Mouse (Mus musculus) spleen, adult 2 months (tissue): Measurements from ENCODE around the gene Gatc. TPM values are rescaled to one million over a fixed set of nuclear protein-coding genes. Genes with fewer than 3 reads are reported as not detected.

Source experiments
- DNase-seq, 2 experiments: peaks; one replicate each; pipeline versions ENCODE4 v3.0.0 to v3.0.0-alpha.2; 2012 to 2021; ENCODE audit warnings: low spot score in 2 of 2, low read depth in 1 of 2
- H3K27ac ChIP-seq: fragments of 200-500 bp; 2 replicates; pipeline ENCODE4 v1.5.1; 2012; ENCODE audit warnings: low read length, inconsistent platforms; ENCODE audit not compliant: insufficient read depth
- H3K27me3 ChIP-seq: fragments of 200-500 bp; 2 replicates; pipeline ENCODE4 v1.6.1; 2012; ENCODE audit warnings: mild to moderate bottlenecking, moderate library complexity, low read length, inconsistent platforms; ENCODE audit not compliant: control insufficient read depth, insufficient read depth
- H3K36me3 ChIP-seq: fragments of 200-500 bp; 2 replicates; pipeline ENCODE4 v1.6.1; 2012; ENCODE audit warnings: mild to moderate bottlenecking, low read length, inconsistent platforms; ENCODE audit not compliant: control insufficient read depth, insufficient read depth
- H3K4me1 ChIP-seq: fragments of 200-500 bp; 2 replicates; pipeline ENCODE4 v1.6.1; 2011; ENCODE audit warnings: inconsistent platforms; ENCODE audit not compliant: control insufficient read depth, insufficient read depth, insufficient read length
- H3K4me3 ChIP-seq: fragments of 200-500 bp; 2 replicates; pipeline ENCODE4 v1.5.1; 2011; ENCODE audit warnings: mild to moderate bottlenecking, inconsistent platforms; ENCODE audit not compliant: insufficient read depth, insufficient read length; ENCODE audit errors: extremely low read depth
- CTCF ChIP-seq: fragments of 200-500 bp; IDR thresholded peaks from 2 replicates; pipeline ENCODE4 v1.5.1; 2011; ENCODE audit warnings: mild to moderate bottlenecking, inconsistent platforms; ENCODE audit not compliant: insufficient read depth, insufficient read length, insufficient replicate concordance; ENCODE audit errors: extremely low read depth
- POLR2A ChIP-seq: fragments of 200-500 bp; IDR thresholded peaks from 2 replicates; pipeline ENCODE4 v1.6.1; 2011; ENCODE audit warnings: low read depth, low read length, inconsistent platforms
- WGBS: fragments of 180-500 bp; shearing (Covaris S2); methylation state at CpG from one replicate; pipeline ENCODE4 v1.1.7; 2018; 5-methylcytosine and 5-hydroxymethylcytosine counted together
- polyA plus RNA-seq: library from polyadenylated mRNA; depleted of rRNA; stranded (reverse); fragments of >200 nt; gene quantifications from 2 replicates; pipeline ENCODE4 v1.2.3, GENCODE M21; 2012

The Gatc gene
- polyA plus RNA-seq, 1 experiment, result 5.8 TPM

DNA sequence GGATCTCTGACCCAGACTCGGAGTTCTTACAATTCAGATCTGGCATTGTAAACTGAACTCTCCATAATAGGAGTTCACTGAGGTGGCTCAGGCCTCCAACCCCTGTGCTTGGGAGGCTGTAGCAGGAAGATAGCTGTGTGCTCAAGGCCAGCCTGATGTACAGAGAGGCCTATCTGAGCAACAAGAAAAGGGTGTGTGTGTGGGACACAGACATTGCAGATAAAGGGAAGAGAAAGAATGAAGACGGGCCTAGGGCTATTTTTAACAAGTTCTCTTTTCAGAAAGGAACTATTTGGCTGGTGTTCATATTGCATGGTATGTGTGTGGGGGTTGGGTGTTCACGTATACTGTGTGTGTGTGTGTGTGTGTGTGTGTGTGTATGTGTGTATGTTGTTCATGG, 7.4 kb downstream of the Gatc start:
- H3K4me1 ChIP-seq, result peaks cover 18% of the 10 kb centered on the region
- DNase-seq, result no peak
- TF ChIP-seq CTCF, result no peak
- no peak for TF ChIP-seq POLR2A
- no peaks in the 10 kb centered on the region for H3K27me3 ChIP-seq
- no peak overlapping the region for H3K4me3 ChIP-seq
- 39% methylated on average over 3 of the region's 3 CpGs for WGBS
- H3K27ac ChIP-seq, result peak overlapping the region; percentile 70
- peaks cover 28% of the 10 kb centered on the region for H3K36me3 ChIP-seq

DNA sequence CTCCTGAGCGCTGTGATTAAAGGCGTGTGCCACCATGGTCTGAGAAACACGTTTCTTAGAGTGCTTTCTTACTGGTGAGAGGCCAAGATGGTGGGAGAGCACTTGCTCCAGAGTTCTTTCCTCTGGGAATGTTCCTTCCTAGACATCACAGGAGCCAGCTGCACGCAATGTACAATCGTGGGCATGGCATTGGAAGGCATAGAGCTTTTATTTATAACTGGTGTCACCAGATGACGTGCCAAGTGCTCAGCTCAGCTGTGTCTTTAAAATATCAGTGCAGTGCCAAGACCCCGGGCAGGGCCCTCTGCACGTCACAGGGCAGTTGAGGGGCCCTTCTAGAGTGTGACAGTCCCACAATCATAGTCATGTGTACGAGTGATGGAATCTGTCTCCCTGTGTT, 10.0 kb downstream of the Gatc start:
- H3K36me3 ChIP-seq, result peaks cover 28% of the 10 kb centered on the region
- H3K4me3 ChIP-seq, result no peak overlapping the region
- no peak overlapping the region for H3K27ac ChIP-seq
- DNase-seq, result no peak
- no peaks in the 10 kb centered on the region for H3K27me3 ChIP-seq
- peaks cover 22% of the 10 kb centered on the region for H3K4me1 ChIP-seq
- TF ChIP-seq POLR2A (no peak), CTCF (no peak)
- 93% methylated on average over 9 of the region's 9 CpGs for WGBS

DNA sequence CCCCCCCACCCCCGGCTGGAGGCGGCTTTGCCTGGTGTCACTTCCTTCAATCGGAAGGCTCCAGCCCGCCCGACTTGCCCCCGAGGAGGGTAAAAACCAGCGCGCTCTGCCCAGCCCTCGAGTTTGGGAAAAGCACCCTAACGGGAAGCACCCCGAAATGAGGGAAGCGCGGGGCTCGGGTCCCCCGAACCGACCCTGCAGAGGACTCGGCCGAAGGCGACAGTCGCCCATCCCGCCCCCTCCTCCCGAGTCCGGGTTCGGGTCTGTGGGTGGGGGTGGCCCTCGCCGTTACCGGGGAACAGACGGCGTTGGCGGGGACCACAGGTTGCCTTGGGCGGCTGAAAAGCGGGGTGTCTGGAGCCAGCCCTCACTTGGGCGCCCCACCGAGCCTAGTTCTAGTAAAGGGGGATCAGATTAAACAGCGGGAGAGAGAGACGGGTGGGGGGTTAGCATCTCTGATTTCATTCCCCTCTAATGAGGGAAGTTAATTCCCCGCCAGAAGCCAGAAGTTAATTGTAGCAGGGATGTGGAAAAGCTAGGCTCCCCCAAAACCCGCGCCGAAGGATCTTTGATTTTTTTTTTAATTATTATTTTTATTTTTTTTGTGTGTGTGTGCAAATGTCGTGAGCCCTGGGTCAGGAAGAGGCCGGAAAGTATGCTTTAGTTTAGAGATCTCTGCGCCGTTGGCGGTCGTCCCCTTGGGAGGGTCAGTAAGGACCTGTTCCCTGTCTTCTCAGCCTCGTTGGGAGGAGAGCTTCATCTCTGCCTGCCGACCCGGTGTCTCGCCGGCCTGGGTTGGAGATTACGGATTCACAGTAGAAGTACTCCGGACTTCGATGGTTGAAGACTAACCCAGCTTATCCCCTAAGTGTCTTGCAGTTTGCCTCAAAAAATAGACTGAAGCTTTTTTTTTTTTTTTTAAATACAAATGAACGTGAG, 13.1 kb downstream of the Gatc start:
- Histone ChIP-seq H3K27ac (peak overlapping the region; percentile 71), H3K4me1 (peaks cover 7% of the 10 kb centered on the region), H3K27me3 (no peaks in the 10 kb centered on the region), H3K36me3 (peaks cover 16% of the 10 kb centered on the region), H3K4me3 (peak overlapping the region; percentile 83)
- 3% methylated on average over 47 of the region's 55 CpGs for WGBS
- TF ChIP-seq CTCF (no peak), POLR2A (no peak)
- DNase-seq, result peak in 1 of 2 experiments; percentile 34

DNA sequence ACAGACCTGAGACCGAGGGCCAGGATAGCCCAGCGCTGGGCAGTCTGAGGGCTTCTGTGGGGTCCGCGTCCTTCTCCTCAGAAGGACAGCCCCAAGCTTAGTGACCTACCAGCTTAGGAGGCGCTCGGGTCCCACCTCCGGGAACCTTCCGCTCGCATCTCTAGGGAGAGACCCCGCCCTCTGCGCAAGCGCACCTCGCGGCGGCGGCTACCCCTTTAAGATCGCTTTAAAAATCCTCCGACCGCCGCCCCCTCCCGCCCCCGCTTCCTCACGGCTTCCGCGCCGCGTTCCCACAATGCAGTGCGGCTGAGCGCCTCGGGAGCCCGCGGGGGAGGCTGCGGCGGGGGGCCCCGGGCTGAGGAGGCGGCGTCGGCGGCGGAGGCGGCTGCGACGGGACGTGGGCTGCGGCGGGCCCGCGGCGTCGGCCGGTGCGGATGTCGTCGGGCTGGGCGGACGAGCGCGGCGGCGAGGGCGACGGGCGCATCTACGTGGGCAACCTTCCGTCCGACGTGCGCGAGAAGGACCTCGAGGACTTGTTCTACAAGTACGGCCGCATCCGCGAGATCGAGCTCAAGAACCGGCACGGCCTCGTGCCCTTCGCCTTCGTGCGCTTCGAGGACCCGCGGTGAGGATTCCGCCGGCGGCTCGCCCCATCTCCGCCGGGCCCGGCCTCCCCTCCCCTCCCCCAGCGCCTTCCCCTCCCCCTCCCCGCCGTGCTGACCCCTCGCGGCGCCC, 13.9 kb downstream of the Gatc start, which contains the start of gene Srsf9:
Gene Srsf9 (plus strand): TSS at position 303 of the 735 bp plus-strand sequence.
- H3K27ac ChIP-seq, result peak within 1 kb of the TSS; percentile 86
- peaks cover 9% of the 10 kb centered on the region for H3K36me3 ChIP-seq
- WGBS, result 1% methylated on average over 60 of the region's 97 CpGs
- H3K4me1 ChIP-seq, result peaks cover 7% of the 10 kb centered on the region
- H3K27me3 ChIP-seq, result no peaks in the 10 kb centered on the region
- H3K4me3 ChIP-seq, result peak within 1 kb of the TSS; percentile 97
- peak; percentile 81 to 92 for DNase-seq
- TF ChIP-seq CTCF, result no peak
- no peak for TF ChIP-seq POLR2A

DNA sequence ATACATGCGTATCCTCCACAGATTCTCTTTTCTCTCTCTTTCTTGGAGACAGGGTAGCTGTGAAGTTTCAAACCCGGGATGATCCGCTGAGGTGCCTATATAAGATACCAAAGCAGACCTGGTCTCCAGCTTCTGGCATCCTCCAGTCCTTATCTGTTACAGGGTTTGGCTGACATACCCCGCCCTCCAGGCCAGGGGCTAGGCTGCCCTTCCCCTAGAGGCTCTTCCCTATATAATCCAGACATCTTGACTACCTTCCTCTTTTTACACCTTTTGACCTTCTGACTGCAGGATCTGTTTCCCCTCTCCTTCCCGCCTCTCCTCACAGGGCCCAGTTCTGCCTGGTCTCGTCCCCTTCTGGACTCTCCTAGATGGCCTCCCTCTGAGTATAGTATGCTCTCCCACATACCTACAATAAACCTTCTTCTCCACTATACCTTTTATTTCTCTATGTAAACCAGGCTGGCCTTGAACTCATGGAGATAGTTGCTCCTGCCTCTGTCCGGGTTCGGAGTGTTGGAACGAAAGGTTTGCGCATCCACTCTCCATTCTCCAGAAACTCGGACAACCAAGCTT, 14.6 kb downstream of the Gatc start:
- DNase-seq, result no peak
- TF ChIP-seq CTCF (no peak), POLR2A (no peak)
- WGBS, result 25% methylated on average over 11 of the region's 11 CpGs
- peak overlapping the region; percentile 86 for H3K27ac ChIP-seq
- H3K27me3 ChIP-seq, result no peaks in the 10 kb centered on the region
- peaks cover 5% of the 10 kb centered on the region for H3K36me3 ChIP-seq
- peak overlapping the region; percentile 97 for H3K4me3 ChIP-seq
- H3K4me1 ChIP-seq, result peaks cover 7% of the 10 kb centered on the region
